Mouse (Mus musculus): ENCODE results near the gene Aldh3b2.
A peak's percentile ranks its signal among the peaks of the same experiment; 100 is the strongest.
"Not testable (repeated sequence)": the region's sequence is repeated elsewhere in the genome, so short reads cannot be mapped to it uniquely, and the experiment has no call there.

Gene Aldh3b2

DNA sequence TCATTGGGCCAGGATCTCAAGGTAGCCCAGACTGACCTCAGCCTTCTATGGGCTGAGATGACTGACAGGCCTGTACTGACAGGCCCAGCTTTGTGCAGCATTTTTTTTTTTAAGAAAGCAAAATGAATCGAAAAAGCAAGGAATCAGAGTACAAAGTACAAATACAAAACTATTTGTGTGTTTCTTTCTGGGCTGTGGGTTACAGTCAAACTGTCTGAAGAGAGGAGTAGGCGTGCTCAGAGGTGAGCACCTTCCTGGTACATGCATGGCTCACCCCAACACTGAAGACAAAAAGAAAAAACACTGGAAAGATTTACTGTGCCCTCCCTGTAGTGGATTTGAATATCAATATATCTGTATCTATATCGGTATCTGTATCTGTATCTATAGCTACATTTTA lies 24.3 kb upstream of the Aldh3b2 start:
- no peak for DNase-seq (ENCODE audit: low read depth)

DNA sequence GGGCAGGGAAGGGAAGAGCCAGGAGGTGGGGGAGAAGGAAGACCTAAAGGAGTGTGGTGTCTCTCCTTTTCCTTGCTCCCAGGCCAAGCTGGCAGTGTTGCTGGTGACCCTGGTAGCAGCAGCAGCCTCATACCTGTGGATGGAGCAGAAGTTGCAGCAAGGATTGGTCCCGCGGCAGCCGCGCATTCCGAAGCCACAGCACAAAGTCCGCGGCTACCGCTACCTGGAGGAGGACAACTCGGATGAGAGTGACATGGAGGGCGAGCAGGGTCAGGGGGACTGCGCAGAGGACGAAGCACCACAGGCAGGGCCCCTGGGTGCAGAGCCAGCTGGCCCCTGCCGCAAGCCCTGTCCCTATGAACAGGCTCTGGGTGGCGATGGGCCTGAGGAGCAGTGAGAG lies 23.6 kb upstream of the Aldh3b2 start:
- DNase-seq (ENCODE audit: low read depth): no peak

DNA sequence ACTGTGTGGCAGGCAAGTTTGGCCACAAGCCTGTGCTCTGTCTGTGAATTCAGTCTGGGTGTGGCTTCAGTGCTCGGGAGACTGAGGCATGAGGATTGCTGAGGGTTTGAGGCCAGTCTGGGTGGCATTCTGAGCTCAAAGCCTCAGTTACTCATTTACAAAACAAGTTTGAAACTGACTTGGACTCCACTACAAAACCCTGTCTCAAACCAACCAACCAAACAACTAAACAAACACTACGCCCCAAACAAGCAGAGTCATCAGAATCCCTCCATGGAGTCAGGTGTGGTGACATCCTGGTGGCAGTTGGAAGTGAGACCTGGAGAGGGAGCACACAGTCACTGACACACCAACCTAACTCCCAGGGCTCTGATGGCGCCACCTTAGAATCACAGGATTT lies 21.8 kb upstream of the Aldh3b2 start:
- no peak for DNase-seq (ENCODE audit: low read depth)

DNA sequence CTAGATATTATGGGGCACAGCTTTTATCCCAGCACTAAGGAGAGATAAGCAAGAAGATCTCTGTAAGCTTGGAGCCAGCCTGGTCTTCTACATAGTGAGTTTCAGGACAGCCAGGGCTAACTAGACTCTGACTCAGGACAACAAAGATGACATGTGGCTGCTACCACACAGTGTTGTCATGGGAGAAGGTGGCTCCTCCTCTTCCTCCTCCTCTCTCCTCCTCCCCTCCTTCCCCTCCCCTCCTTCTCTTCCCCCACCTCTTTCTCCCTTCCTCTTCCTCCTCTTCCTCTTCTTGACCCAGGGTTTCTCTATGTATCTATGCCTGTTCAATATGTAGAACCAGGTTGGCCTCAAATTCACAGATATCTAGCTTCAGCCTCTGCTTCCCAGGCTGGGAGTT lies 20.7 kb upstream of the Aldh3b2 start:
- DNase-seq (ENCODE audit: low read depth): no peak

DNA sequence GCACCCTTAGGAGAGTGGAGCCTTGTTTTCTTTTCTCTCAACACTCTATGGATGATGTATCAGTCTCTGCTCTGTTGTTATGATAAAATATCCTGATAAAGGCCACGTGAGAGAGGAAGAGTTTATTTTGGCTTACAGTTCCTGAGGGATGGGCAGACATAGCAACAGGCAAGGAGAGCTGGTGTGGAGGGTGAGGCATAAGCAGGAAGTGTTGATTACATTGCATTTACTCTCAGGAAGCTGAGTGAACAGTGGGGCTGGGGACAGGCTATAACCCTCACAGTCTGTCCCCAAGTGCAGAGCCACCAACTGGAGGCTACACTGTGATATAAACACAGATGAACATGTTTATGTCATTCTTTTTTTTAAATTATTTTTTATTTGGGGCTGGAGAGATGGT lies 20.0 kb upstream of the Aldh3b2 start:
- no peak for DNase-seq (ENCODE audit: low read depth)

DNA sequence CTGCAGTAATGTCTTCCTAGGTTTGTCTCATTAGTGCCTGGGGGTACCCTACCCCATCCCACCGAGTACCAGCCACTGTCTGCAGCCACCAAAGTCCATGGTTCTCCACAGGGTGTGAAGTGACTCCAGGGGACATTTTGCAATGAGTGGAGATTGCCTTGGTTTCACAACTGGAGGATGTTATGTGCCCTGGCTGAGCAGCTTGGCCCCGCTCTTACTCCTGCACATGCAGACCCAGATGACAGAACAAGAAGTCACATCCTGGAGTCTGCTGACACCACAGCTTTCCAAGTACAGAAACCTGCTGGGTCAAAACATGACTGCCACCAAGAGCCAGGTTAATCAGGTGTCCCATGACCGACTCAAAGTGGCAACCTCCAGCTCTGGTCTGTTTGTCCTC lies 17.1 kb upstream of the Aldh3b2 start:
- no peak for DNase-seq (ENCODE audit: low read depth)

DNA sequence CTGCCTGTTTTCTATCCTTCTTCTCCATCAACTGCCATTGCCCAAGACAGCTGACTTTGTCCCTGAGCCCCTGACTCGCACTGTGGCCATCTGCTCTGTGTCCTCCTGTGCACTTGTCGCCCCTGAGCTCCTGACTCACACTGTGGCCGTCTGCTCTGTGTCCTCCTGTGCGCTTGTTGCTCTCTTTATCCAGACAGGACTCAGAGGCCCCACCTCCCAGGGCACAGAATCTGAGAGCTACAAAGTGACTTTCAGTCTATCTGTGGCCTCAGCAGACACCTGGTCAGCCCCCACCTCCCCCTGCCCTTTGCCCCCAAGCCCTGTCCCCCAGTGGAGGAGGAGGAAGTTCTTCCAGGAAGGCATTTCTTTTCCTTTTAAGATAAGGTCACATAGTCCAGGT lies 16.3 kb upstream of the Aldh3b2 start:
- DNase-seq (ENCODE audit: low read depth): no peak

DNA sequence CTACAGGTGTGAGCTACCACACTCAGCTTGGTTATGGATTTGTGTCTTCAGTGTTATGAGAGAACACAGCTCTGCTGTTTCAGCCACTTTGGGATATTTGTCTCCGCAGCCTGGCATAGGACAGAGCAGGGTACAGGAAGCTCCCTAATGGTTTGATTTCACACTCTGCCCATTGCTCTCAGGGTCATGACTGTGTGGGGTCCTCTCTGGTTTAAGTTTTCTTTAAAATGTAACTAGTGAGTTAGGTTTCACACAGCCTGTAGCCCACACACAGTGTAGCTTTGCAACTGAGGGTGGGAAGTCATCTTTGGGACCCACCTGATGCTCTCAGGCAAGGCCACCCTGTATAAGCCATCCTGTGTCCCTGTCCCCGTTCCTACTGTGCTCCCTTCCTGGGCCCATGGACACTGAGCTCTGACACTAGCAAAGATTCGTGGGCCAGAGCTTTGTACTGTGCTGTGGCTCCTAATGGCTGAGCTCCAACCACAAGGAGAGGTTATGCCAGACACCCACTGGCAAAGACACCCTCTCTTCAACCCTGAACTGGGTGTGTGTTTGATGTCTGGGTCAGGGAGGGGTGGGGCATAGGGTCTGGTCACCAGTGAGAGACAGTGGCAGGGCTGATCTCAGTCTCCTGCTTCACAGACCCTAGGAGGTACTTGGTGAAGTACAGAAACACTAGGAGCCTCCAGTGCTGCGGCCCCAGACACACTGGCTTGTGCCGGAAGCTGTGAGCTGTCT lies 14.7 kb upstream of the Aldh3b2 start:
- DNase-seq (ENCODE audit: low read depth): not testable (repeated sequence)

DNA sequence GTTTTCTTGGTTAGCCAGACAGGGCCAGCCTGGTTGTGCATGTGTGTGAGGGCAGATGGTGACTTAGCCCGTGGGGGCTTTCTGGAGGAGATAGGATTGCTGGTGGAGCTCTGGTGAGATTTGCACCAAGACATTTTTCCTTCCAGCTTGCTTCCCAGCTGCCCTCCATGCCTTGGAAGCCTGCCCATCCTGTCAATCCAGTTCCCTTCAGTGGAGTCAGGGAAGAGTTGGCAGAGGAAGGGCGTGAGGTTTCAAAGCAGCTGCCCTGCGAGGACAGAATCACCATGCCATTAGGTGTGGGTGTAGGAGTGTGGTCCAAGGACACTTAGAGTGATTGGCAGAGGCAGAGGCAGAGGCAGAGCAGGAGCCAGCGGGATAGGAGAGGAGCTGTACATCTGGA lies 13.7 kb upstream of the Aldh3b2 start, which contains the start of gene Aldh3b3:
Gene Aldh3b3 (plus strand): TSS at position 176 of the 400 bp plus-strand sequence.
- no peak for DNase-seq (ENCODE audit: low read depth)

DNA sequence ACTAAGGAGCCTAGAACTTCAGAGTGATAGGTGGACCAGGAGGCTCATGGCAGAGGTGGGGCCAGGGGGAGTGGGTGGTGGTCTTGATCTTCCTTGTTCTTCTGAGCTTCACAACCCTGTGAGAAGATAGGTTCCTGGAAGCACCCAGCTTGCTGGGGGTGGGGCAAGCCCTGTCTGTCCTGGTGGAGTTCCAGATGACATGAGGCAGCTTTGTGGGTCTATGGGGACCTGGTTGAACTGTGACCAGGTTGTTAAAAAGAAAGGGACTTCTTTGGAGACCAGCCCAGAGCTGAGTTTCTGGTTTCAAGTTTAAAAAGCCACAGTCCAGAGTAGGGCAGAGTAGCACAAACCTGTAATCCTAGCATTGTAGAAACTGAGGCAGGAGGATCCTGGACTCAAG lies 13.1 kb upstream of the Aldh3b2 start:
- DNase-seq (ENCODE audit: low read depth): no peak

DNA sequence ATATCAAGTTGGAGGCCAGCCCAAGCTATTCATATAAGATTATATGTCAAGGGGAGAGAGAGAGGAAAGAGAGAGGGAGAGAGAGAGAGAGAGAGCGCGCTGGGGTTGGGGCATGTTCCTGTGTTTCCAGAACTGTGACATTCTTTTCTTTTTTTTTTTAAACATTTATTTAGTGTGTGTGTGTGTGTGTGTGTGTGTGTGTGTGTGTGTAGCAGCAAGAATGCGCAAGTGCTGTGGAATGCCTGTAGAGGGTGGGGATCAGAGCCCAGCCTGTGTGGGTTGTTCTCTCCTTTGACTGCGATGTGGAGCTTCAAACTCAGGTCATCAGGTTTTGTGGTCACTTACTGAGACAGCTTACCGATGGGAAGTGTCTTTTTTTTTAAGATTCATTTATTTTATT lies 11.9 kb upstream of the Aldh3b2 start:
- DNase-seq (ENCODE audit: low read depth): no peak

DNA sequence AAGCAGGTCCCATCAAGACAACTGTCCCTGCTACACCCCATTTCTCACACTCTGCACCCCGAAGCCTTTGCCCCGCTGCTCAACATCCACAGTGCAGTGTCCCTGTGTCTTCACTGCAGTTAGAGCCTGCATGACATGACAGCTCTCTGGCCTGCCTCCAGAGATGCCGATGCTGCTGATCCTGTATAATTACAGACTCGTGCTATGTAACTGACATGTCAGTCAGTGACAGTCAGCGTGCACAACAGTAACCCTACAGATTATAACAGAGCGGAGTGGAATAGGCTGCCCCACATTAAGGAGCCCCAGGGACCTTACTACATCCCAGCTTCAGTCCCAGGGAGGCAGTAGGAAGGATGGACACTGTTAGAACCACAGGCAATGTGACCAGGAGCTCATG lies 10.3 kb upstream of the Aldh3b2 start:
- DNase-seq (ENCODE audit: low read depth): not testable (repeated sequence)

DNA sequence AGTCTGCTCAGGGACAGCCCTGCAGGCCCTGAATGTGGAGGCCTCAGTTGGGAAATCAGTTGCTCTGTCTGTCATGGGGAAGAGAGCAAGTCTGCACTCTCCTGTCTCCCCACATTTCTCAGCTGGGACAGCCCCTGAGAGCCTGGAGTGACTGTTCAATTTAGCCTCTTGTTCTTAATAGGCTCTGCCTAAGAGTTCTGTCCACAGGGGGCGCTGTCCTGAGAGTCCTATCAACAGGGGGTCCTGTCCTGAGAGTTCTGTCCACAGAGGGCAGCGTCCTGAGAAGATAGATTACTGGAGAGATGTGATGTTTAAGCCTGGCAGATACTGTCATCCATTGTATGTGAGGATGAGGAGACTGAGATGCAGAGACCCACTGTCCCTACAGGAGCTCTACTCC lies 9.7 kb upstream of the Aldh3b2 start:
- DNase-seq (ENCODE audit: low read depth): no peak

DNA sequence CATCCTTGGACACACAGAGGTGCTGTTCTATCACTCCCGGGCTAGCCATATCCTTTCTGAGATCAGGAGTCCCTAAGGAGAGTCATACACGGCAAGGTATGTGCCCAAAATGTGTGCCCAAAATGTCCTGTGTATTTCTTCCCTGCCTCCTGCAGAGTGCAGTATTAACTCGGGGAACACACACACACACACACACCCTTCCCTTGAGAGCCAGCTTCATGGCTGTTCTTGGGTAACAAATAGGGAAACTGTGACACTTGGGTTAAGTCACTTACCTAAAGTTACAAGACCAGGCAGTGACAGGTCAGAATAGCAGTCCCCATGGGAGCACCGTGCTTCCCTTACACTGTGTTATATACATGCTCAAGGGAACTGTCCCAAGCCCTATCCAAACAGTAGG lies 8.1 kb upstream of the Aldh3b2 start:
- DNase-seq (ENCODE audit: low read depth): no peak

DNA sequence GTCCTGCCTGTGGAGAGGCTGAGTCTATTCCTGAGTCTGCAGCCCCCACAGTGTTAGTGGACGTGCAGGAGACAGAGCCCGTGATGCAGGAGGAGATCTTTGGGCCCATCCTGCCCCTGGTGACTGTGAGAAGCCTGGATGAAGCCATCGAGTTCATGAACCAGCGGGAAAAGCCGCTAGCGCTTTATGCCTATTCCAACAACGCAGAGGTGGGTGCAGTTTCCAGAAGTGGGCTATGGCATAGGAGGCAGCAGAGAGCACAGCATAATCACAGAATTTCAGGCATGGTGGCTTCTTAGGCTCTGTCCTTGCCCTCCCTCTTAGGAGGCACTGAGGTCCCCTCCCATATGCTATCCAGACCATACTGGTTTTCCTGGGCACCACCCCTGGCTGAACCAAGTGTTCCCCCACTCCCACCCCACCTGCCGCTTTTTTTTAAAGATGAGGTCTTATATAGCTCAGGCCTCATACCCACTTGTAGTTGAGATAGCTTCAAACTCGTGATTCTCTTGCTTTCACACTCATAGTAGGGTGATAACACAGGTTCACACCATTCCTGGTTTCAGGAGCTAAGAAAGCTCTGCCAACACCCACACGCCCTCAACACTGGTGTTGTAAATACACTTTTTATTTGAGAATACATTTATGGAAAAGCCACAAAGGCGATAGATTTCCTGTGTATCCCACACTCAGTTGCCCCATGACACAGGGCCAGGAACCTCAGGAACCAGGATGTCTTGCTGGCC lies 5.6 kb upstream of the Aldh3b2 start:
- DNase-seq (ENCODE audit: low read depth): no peak

DNA sequence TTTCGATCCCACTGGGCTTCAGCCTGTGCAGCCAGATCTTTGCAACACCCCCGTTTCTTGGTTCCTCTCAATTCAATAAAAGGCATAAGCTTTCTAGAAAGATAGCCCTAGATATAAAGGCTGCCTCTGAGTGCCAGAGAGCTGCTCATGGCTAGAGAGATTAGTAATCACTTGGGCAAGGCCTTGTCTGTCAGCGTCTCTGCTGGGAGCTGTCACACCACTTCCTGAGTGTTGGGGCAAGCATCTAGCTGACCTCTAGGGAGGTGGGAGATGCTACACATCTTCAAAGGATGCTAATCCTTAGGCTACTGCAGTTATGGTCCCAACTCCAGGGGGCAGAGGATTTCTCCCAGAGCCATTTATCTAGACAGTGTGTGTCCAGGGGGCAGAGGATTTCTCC lies 4.9 kb upstream of the Aldh3b2 start:
- no peak for DNase-seq (ENCODE audit: low read depth)

DNA sequence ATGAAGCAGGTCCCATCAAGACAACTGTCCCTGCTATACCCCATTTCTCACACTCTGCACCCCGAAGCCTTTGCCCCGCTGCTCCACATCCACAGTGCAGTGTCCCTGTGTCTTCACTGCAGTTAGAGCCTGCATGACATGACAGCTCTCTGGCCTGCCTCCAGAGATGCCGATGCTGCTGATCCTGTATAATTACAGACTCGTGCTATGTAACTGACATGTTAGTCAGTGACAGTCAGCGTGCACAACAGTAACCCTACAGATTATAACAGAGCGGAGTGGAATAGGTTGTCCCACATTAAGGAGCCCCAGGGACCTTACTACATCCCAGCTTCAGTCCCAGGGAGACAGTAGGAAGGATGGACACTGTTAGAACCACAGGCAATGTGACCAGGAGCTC lies 2.5 kb downstream of the Aldh3b2 start:
- DNase-seq (ENCODE audit: low read depth): not testable (repeated sequence)

DNA sequence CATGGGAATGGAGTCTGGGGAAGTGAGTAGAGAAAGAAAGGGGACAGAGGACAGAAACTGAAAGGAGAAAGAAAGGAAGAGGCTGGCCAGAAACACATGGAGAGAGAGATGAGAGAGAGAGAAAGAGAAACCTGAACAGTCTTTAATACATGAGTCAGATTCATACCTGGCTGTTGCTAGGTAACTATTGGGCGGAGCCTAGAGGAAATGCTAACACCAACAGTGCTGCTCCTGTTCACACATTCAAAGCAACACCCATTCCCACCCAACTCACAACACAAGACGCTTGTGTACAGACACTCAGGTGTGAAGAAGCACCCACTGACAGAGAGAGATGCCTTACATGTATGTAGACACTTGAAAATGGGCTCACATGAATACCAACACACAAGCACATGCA lies 3.7 kb downstream of the Aldh3b2 start:
- no peak for DNase-seq (ENCODE audit: low read depth)

DNA sequence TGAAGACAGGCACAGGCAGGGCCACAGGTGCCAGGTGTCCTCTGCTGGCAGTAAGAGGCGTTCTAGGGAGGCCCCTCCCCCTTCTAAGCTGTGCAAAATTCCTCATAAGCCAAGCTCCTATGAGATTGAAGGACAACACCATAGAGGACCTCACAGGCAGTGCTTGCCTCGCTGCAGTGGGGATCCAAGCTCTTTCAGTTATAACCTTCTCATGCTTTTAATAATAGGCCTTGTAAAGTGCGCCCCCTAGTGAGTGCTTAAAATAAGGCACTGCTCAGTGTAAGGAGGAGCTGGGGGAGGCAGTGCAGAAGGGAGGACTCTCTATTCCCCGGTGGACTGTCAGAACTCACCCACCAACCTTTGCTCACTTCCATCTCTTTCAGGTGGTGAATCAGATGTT lies 8.2 kb downstream of the Aldh3b2 start:
- DNase-seq (ENCODE audit: low read depth): peak; percentile 81

DNA sequence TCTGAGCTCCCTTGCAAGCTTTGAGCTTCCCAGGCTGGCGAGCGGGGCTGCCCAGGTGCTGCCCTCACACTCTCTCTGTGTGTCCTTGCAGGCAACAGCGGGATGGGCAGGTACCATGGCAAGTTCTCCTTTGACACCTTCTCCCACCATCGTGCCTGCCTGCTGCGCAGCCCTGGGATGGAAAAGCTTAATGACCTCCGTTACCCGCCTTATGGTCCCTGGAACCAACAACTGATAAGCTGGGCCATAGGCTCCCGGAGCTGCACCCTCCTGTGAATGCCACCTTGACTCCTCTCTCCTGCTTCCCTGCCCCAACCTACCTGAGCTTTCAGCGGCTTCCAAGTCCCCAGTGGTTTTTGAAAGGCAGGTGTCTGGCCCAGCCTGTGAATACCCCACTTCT lies 8.8 kb downstream of the Aldh3b2 start:
- DNase-seq (ENCODE audit: low read depth): no peak

DNA sequence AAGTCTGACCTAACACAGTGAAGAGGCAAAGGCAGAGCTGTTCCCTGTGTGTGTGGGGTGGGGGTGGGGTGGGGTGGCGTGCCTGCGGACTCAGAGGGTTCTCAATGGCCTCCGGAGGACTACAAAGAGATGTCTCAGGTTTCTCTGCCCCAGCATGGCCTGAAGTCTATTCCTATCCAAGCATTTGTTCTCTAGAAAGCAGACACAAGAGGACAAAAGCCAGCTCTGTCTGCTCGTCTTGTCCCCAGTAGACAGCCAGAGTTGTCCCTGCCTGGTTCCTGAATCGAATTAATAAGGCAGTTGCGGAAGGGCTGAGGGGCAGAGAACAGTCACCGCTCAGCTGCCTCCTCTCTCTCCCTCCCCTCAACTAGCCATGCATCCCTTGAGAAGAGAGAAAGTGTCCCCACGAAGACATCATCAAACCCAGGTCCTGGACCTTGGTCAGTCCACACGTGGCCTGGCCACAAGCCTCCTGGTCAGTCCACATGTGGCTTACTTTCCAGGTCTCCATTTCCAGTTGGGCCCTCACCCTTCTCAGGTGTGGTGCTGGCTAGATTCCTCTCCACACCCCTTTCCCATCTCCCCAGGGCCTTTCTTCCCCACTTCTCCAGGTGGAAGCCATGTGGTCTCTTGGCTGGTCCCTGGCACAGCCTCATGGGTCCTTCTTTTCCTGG lies 11.5 kb downstream of the Aldh3b2 start:
- no peak for DNase-seq (ENCODE audit: low read depth)

DNA sequence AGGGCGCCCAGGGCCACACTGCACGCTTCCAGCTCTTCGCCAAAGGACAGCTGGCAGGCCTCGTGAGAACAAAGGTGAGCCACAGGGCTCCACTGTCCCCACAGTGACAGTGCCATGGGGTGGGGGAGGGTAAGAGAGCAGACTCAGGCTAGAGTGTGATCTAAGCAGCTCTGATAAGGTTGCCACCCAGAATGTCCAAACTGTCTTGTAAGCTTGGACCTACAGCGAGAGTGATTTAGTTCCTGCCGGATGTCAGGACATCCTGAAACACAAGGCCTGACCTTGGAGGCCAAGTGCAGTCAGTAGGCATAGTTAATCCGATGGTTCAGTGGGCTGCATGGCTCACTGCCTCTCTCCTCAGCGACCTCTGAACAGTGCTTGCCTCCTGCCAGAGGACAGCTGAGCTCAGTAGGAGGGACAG lies 13.1 kb downstream of the Aldh3b2 start:
- no peak for DNase-seq (ENCODE audit: low read depth)

DNA sequence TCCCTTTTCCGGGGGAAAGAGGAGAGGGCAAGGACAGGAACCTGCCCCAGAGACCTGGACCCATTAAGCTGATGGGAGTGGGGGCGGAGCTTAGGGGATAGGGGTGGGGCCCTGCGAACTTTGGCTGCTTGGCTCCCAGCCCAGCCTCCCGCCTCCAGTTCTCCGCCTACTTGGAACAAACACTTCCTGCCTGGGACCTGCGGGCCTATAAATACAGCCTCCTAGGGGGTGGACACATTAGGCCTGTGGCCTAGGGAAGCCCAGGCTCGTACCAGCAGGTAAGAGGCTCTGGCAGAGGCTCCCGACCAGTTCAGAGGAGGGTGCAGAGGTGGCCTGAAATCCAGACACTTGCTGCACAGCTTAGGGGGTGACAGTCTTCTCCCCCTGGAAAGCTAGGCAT lies 14.2 kb downstream of the Aldh3b2 start, which contains the start of gene Acy3:
Gene Acy3 (plus strand): TSS at position 237 of the 400 bp plus-strand sequence.
- DNase-seq (ENCODE audit: low read depth): peak; percentile 34
